7 mouse cellular contexts compared by ENCODE assay signal in the genomic region with DNA sequence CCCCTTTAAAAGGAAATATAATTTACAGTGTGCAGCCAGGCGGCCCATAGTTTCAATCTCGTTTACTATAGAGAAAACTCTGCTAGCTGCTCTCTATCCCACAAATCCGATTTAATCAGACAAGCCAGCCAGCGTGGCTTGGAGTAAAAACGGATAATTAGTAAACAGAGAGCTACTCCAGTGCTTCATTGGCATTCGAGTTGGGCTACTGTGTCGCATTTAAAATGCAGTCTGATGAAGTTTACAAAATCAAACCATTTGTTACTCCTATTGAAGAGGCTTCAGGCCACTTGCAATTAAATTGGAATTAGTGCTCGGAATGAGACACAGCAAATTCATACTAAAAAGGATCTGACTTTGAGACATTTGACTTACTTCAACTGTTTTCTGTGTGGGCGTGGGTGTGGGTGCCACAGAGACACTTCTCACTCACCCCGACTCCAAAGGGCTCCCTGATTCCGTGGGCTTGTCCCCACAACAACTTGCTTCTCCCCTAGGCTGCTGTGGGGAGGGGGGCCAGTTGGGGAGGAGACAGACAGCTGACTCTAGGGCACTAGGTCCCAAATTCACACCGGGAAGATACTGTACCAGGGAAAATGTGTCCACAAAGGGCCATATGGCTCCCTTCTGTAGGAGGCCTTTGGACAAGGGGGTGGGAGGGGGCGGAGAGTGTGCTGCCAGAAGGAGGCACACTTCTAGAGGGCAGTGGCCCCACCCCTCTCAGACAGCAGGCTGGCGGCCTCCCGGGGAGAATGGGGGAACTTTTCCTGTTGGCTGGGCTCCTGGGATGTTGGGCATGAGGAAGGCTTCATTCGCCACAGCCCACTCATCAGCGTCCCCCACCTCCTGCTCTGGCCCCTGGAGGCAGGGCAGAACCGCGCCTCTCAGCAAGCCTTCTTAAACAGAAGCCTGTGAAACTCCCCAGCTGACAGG.
A peak's percentile ranks its signal among the peaks of the same experiment; 100 is the strongest.
DNase-seq lines count a peak whose midpoint lies in the region; ATAC-seq and TF ChIP-seq lines count a peak whose summit lies in the region.

No protein-coding gene starts in this region.

- ATAC-seq in forebrain, embryonic 14.5 days: peak; percentile 85
- ATAC-seq in midbrain, embryonic 15.5 days (replicated peaks): peak; percentile 63
- ATAC-seq in liver, postnatal 0 days: no peak

- no peak overlapping the region for H3K9ac ChIP-seq in forebrain, embryonic 14.5 days (ENCODE audit: low read length)
- H3K9ac ChIP-seq in midbrain, embryonic 15.5 days: no peak overlapping the region
- no peak overlapping the region for H3K9ac ChIP-seq in liver, postnatal 0 days (replicated peaks)

- H3K27me3 ChIP-seq in forebrain, embryonic 14.5 days (replicated peaks; ENCODE audit: control insufficient read depth, insufficient read depth, low read length): no peaks in the 10 kb centered on the region; the same call in 1 of the 2 replicates
- H3K27me3 ChIP-seq in midbrain, embryonic 15.5 days (replicated peaks): no peaks in the 10 kb centered on the region
- no peaks in the 10 kb centered on the region for H3K27me3 ChIP-seq in liver, postnatal 0 days (ENCODE audit: insufficient read depth, low read length)

- no peak for TF ChIP-seq EP300 in liver, postnatal 0 days (IDR thresholded peaks at IDR 0.05; ENCODE audit: low read depth)

- 2% methylated on average over 19 of the region's 19 CpGs for WGBS in forebrain, embryonic 14.5 days
- WGBS in midbrain, embryonic 15.5 days: 6% methylated on average over 19 of the region's 19 CpGs
- 56% methylated on average over 19 of the region's 19 CpGs for WGBS in liver, postnatal 0 days (ENCODE audit: insufficient replicate concordance)

- TF ChIP-seq CTCF in liver, postnatal 0 days (IDR thresholded peaks at IDR 0.05; ENCODE audit: low read depth): no peak

- peaks cover 32% of the 10 kb centered on the region for H3K4me1 ChIP-seq in forebrain, embryonic 14.5 days (ENCODE audit: control insufficient read depth, insufficient read depth, low read length)
- peaks cover 42% of the 10 kb centered on the region for H3K4me1 ChIP-seq in midbrain, embryonic 15.5 days
- H3K4me1 ChIP-seq in liver, postnatal 0 days (ENCODE audit: insufficient read depth): peaks cover 10% of the 10 kb centered on the region; the same call in 1 of the 2 replicates

- peak; percentile 4 for DNase-seq in NIH3T3 (ENCODE audit: low read depth)
- peak; percentile 73 for DNase-seq in cerebellum, adult 11-12 months
- peak; percentile 90 for DNase-seq in forebrain, embryonic 14.5 days (ENCODE audit: low spot score)
- peak; percentile 32 for DNase-seq in kidney, postnatal 10 days
- DNase-seq in adrenal gland, adult 8-10 months: no peak
- DNase-seq in liver, postnatal 0 days: no peak

- 0 out of 2 replicates have a peak overlapping the region, but pooled peaks have one; percentile 58 for H3K27ac ChIP-seq in forebrain, embryonic 14.5 days (ENCODE audit: low read depth, low read length)
- H3K27ac ChIP-seq in midbrain, embryonic 15.5 days: peak overlapping the region; percentile 68
- H3K27ac ChIP-seq in liver, postnatal 0 days (ENCODE audit: low read depth): no peak overlapping the region

- no peak overlapping the region for H3K4me3 ChIP-seq in forebrain, embryonic 14.5 days (ENCODE audit: low read depth, low read length)
- H3K4me3 ChIP-seq in midbrain, embryonic 15.5 days: no peak overlapping the region
- no peak overlapping the region for H3K4me3 ChIP-seq in liver, postnatal 0 days (ENCODE audit: low read depth, low read length)

- H3K9me3 ChIP-seq in forebrain, embryonic 14.5 days (replicated peaks; ENCODE audit: control insufficient read depth, low read length): no peaks in the 10 kb centered on the region
- H3K9me3 ChIP-seq in midbrain, embryonic 15.5 days: no peaks in the 10 kb centered on the region
- H3K9me3 ChIP-seq in liver, postnatal 0 days (ENCODE audit: low read length): no peaks in the 10 kb centered on the region

- H3K4me2 ChIP-seq in forebrain, embryonic 14.5 days (ENCODE audit: low read length): peak overlapping the region; percentile 6; the same call in 1 of the 2 replicates
- H3K4me2 ChIP-seq in midbrain, embryonic 15.5 days: peak overlapping the region; percentile 8; the same call in 1 of the 2 replicates
- no peak overlapping the region for H3K4me2 ChIP-seq in liver, postnatal 0 days (ENCODE audit: low read depth, low read length)

- no peaks in the 10 kb centered on the region for H3K36me3 ChIP-seq in forebrain, embryonic 14.5 days (ENCODE audit: control insufficient read depth, insufficient read depth, low read length)
- H3K36me3 ChIP-seq in midbrain, embryonic 15.5 days (replicated peaks): no peaks in the 10 kb centered on the region
- no peaks in the 10 kb centered on the region for H3K36me3 ChIP-seq in liver, postnatal 0 days (replicated peaks; ENCODE audit: insufficient read depth, low read length)

Comparison
In these comparisons a context has a peak if more than half of its experiments do, and no peak if none do; other contexts are left out.
1. DNase-seq: peak in NIH3T3 (single experiment), cerebellum, adult 11-12 months (single experiment), forebrain, embryonic 14.5 days (single experiment) and kidney, postnatal 10 days (single experiment); none in adrenal gland, adult 8-10 months (single experiment) and liver, postnatal 0 days (single experiment).